Mouse (Mus musculus): ENCODE measurements around the gene Map2k5.

The Map2k5 gene

GRCm38 (mm10) chr9:63341761-63342160, 35.9 kb downstream of the Map2k5 start:
- DNase-seq (ENCODE audit: low read depth, low spot score): no peak

- no peak for DNase-seq (ENCODE audit: low read depth, low spot score)
These were observed 38.4 kb downstream of the Map2k5 start for GRCm38 (mm10) chr9:63339256-63339655.

GRCm38 (mm10) chr9:63338716-63339115, 39.0 kb downstream of the Map2k5 start:
- no peak for DNase-seq (ENCODE audit: low read depth, low spot score)

DNA sequence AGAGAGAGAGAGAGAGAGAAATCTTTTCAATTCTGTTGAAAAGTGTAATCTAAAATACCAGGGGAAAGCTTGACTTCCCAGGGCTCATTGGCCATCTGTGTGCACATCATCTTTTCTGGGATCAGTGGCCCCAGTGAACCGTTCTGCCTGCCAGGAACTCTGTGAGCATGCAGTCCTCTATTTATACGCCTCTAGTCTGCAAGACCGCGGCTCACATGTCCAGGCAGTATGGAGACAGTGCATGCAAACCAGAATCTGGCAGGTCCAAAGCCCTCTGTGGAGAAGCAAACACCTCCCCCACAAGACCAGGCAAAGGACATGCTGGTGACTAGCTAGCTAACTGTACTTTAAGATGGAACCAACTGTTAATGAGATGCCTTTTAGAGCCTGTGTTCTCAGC, 41.9 kb downstream of the Map2k5 start:
- no peak for DNase-seq (ENCODE audit: low read depth, low spot score)

DNA sequence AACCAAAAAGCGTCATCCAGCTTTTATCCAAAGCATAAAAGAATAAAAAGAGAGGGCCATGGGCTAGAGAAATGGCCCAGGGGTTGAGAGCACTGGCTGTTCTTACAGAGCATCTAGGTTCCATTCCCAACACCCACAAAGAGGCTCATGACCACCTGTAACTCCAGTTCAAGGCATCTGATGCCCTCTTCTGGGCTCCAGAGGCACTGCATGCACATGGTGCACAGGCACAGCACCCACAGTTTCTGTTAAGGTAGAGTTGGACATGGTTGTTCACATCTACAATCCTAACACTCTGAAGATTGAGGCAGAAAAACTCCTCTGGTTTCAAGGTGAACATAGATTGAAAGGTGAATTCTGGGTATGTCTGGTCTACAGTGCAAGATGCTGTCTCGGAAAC, 44.6 kb downstream of the Map2k5 start:
- DNase-seq (ENCODE audit: low read depth, low spot score): peak; percentile 14

DNA sequence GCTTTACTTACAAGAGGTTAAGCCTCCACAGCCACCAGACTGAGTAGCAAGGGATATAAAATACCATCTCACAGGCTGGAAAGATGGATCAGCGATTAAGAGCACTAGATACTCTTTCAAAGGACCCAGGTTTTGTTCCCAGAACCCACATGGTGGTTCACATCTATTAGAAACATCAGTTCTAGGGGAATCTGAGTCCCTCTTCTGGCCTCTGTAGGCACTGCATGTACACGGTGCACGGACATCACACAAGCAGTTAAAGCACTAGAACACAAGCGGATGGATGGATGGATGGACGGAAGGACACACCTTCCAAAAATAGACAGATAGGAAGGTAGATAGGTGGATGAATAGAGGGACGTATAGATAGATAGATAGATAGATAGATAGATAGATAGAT, 46.5 kb downstream of the Map2k5 start:
- peak; percentile 14 for DNase-seq (ENCODE audit: low read depth, low spot score)

DNA sequence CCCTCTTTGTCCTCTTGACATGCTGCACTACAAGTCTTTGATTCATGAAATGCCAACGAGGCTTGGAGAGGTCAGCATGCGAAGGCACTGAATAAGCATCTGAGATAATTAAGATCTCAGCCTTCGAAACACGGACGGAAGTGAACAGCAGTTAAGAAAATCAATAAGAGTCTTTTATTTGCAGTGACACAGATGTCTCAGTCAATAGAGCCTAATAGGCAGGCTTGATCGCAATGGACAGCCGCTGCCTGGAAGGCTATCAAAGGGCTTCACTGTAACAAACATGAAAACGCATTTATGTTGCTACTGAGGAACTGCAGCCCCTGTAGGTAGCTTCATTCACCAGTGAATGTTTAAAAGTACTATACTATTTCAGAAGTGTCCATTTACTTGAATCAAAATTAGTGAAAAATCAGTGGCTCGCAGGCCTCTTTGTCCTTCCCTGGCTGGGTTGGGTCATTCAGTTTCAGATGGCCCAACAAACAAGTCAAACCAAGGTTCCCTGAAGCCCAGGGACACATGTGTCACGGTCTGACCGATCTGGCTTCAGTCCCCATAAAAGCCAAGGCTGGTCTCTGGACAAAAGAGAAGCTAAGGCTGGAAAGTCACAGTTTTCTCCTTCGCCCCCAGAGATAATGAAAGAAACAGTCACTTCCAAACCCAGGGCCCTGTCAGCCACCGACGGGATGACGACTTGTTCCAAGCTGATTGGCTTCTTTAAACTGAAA, 48.6 kb downstream of the Map2k5 start:
- DNase-seq (ENCODE audit: low read depth, low spot score): no peak

- DNase-seq (ENCODE audit: low read depth, low spot score): no peak
These were observed 62.5 kb downstream of the Map2k5 start for GRCm38 (mm10) chr9:63315231-63315630.

DNA sequence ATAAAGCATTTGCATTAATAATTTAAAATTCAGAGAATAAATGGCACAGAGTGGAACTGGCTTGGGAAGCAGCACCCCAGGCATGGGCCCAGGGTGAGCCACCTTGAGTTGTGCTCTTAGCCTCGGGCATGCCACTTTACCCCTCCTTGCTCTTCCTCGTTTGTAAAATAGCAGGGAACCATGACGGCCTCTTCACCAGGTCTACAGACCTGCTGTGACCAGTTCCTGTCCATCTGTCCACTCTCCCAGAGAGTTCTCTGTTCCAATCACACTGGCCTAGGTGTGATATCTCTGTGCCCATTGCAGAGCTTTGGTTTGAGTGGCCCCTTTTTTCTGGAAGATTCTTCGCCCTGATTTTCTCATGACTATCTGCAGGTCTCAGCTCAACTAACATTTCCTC, 63.6 kb downstream of the Map2k5 start:
- DNase-seq (ENCODE audit: low read depth, low spot score): no peak

GRCm38 (mm10) chr9:63309956-63310355, 67.7 kb downstream of the Map2k5 start:
- no peak for DNase-seq (ENCODE audit: low read depth, low spot score)

DNA sequence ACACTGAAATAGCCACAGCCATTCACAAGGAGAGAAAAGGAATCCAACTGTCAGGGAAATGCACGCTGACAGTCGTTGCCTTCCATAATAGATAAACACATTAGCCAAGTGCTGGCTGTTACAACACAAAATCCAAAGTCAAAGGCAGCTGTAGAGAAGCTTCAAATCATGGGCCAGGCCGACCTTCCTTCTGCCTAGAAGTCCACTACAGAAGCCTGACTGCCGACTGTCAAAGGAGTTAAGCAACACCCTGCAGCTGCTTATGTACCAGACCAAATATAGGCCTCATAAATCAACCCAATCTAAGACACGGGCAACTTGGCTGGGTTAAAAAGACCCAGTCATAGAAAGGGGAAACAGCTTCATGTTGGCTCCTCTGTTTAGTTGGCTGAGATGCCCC, 68.7 kb downstream of the Map2k5 start:
- DNase-seq (ENCODE audit: low read depth, low spot score): no peak

DNA sequence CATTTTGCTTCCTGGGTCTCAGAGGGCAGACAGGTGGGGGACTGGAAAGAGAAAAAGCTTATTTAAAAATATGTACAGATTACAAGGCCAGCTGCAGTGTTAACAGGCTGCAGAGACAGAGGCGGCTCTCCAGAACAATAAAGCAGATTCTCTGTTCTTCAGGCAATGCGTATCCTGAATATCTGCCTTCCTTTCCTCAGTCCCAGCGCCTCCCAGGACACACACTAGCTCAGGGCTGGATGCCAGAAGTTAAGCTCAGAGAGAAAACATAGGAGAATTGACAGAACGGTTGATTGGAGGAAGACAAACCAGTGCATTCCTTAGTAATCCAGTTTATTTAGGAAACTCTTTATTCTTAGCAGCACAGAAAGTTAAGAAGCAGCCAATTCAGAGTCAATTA, 69.3 kb downstream of the Map2k5 start:
- DNase-seq (ENCODE audit: low read depth, low spot score): no peak

DNA sequence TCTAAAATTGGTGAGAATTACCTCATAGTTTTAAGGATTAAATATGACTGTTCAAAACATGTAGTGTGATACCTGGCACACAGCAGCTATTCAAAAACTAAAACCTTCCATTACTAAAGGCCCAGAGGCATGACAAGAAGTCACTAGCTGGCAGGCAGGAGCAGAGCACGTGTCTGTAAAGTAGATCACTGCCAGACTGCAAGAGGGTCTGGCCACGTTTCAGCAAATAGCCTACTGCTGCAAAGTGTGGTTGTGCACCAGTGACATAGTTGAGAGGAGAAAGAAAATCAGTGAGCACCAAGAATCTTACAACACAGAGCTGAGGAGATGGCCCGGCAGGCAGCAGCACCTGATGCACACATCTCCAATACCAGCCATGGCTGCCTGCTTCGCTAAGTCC, 75.2 kb downstream of the Map2k5 start:
- no peak for DNase-seq (ENCODE audit: low read depth, low spot score)

DNA sequence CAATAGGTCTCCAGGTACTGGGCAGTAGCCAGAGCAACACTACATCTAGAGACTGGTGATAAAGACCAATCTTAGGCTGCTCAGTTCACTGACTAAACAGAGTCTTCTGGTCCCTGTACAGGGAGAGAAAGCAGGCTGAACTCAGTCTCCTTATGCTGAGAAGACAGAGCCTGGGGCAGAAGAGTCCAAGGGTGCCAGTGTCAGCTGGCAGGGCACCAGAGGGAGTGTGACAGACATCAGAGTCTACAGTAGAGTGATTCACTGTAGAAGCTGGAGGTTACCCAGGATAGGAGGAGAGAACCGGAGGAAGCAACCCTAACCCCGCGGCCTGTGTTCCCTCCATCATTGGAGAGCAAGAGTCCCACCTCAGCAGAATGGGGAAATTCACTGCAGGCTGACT, 79.0 kb downstream of the Map2k5 start:
- DNase-seq (ENCODE audit: low read depth, low spot score): peak; percentile 2

DNA sequence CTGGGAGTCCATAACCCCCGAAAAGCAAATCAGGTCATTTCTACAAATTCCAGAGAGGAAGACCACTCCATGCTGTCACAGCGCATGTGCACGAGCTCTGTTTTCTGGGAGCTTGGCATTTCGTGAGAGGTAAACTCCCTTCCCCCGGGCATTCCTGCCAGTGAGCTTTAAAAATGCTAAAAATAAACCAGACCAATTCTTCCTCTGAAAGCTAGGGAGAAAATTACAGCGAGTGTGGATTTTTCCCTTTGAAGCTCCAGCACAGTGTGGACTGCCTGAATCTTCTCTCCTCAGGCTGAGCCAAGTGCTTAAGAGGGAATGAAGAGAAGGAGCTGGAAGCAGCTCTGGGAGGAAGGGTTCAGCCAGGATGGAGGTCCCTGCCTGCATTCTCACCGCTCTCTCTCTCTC, 82.1 kb downstream of the Map2k5 start:
- no peak for DNase-seq (ENCODE audit: low read depth, low spot score)

DNA sequence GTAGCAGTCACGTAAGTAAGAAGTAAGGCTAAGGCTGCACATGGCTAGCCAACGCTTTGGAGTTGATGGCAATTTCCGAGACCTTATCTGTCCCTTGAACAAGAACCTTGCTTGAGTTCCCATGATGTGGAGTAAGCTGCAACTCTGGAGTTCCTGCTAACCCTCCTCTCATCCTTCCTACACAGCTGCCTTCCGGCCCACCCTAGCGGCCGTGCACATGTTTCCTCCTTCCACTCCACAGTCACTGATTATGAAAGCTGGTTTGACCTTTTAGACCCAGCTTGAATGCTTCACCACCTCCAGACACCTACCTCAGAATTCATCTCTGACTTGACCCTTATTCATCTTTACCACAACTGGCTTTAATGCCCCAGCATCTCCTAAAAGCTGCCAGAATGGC, 82.9 kb downstream of the Map2k5 start:
- DNase-seq (ENCODE audit: low read depth, low spot score): no peak

DNA sequence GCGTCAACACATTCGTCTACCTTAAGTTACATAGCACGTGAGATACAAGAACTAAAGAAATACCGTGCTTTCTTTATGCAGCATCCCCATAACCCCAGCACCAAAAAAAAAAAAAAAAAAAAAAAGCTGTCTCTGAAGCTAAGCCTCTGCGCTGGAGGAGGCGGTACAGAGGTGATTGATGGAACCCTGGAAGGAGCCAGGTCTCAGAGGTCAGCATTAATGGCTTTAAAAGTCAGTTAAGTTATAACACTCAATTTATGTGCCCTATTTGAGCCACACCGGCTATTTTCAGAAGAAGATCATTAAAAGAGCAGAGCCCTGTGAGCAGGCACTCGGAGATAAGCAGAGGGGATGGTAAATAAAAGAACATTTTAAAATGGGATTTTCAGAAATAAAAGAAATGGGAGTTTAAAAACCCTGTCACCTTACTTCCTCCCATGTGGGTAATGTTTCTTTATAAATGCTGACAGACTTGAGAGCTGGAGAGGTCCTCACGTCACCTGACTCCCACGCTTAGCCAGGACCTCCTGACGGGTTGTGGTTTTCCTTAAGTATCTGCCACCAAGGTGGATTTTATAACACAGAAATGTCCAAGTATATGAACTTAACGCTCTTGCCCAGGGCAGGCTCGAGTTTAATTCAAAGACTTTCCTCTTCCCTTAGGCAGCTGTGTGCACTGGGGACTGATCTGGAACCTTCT, 83.8 kb downstream of the Map2k5 start:
- DNase-seq (ENCODE audit: low read depth, low spot score): no peak

DNA sequence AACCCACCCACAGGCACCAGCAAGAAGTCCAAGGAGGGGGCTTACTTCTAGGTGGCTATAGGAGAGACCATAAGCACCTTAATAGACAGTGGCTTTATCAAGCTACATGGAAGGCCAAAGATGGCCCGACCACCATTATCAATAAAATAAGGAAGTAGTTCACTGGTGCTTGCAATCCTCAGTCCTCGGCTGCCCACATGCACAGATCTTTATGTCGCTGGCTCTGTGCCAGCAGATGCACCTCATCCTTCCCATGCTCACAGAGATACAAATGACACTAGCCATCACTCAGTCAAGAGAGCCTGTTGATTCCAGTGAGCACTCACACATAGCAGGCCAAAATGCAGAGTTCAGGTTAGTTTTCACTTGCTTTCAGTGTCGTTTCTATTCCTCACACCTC, 89.0 kb downstream of the Map2k5 start:
- DNase-seq (ENCODE audit: low read depth, low spot score): no peak

- DNase-seq (ENCODE audit: low read depth, low spot score): no peak
These were observed 93.3 kb downstream of the Map2k5 start for GRCm38 (mm10) chr9:63284392-63284791.

- DNase-seq (ENCODE audit: low read depth, low spot score): no peak
These were observed 95.7 kb downstream of the Map2k5 start for GRCm38 (mm10) chr9:63281996-63282395.

- DNase-seq (ENCODE audit: low read depth, low spot score): peak; percentile 82
These were observed 96.6 kb downstream of the Map2k5 start for GRCm38 (mm10) chr9:63281086-63281485.

- DNase-seq (ENCODE audit: low read depth, low spot score): no peak
These were observed 103.9 kb downstream of the Map2k5 start for GRCm38 (mm10) chr9:63273781-63274180.

GRCm38 (mm10) chr9:63269839-63270238, 107.9 kb downstream of the Map2k5 start:
- no peak for DNase-seq (ENCODE audit: low read depth, low spot score)

Data from 3T3-L1 (cell line).